Mouse (Mus musculus) neural tube, embryonic 12.5 days (tissue): ENCODE data around the gene Ager. TPM values are rescaled to one million over a fixed set of nuclear protein-coding genes. Genes with fewer than 3 reads are reported as not detected.

Source experiments
- ATAC-seq: fragments of 200-750 bp; cut with Nextera tagmentation; 2 replicates; pipeline ENCODE4 v1.8.0; 2017; ENCODE audit warnings: low read depth, mild to moderate bottlenecking, moderate TSS enrichment, moderate library complexity; ENCODE audit not compliant: low FRiP score
- H3K27ac ChIP-seq: fragments of 300-500 bp; sonication (generic); 2 replicates; pipeline ENCODE4 v1.5.1; 2016
- H3K27me3 ChIP-seq: fragments of 300-500 bp; sonication (generic); replicated peaks from 2 replicates; pipeline ENCODE4 v1.6.1; 2016; ENCODE audit warnings: mild to moderate bottlenecking
- H3K36me3 ChIP-seq: fragments of 300-500 bp; sonication (generic); 2 replicates; pipeline ENCODE4 v1.6.1; 2016; ENCODE audit warnings: mild to moderate bottlenecking
- H3K4me1 ChIP-seq: fragments of 300-500 bp; sonication (generic); 2 replicates; pipeline ENCODE4 v1.6.1; 2016
- H3K4me2 ChIP-seq: fragments of 300-500 bp; sonication (generic); replicated peaks from 2 replicates; pipeline ENCODE4 v1.6.1; 2016; ENCODE audit warnings: mild to moderate bottlenecking
- H3K4me3 ChIP-seq: fragments of 300-500 bp; sonication (generic); 2 replicates; pipeline ENCODE4 v1.5.1; 2016
- H3K9ac ChIP-seq: fragments of 300-500 bp; sonication (generic); 2 replicates; pipeline ENCODE4 v1.6.1; 2016; ENCODE audit warnings: mild to moderate bottlenecking
- H3K9me3 ChIP-seq: fragments of 300-500 bp; sonication (generic); 2 replicates; pipeline ENCODE4 v1.6.1; 2016; ENCODE audit warnings: mild to moderate bottlenecking
- WGBS: fragments of 180-500 bp; shearing (Covaris S2); methylation state at CpG from one replicate; pipeline ENCODE4 v1.1.7; 2016; 5-methylcytosine and 5-hydroxymethylcytosine counted together
- polyA plus RNA-seq: library from polyadenylated mRNA; unstranded; fragments of >200 nt; fragmentation: Nextera tagmentation; extraction: Ambion mirVana; gene quantifications from 2 replicates; pipeline ENCODE4 v1.2.1, GENCODE M21; 2016

The Ager gene
- polyA plus RNA-seq = 1.9 and 2.3 TPM in 2 replicates

- WGBS = 23% methylated on average over 6 of the region's 6 CpGs
- Histone ChIP-seq H3K27ac (no peak within 1 kb of the TSS), H3K4me3 (no peak within 1 kb of the TSS), H3K4me1 (peaks cover 39% of the 10 kb centered on the region), H3K27me3 (no peaks in the 10 kb centered on the region), H3K36me3 (peaks cover 44% of the 10 kb centered on the region), H3K9ac (no peak within 1 kb of the TSS), H3K9me3 (no peaks in the 10 kb centered on the region), H3K4me2 (0 out of 2 replicates have a peak within 1 kb of the TSS, but pooled peaks have one; percentile 1)
- ATAC-seq = no peak
Observed at GRCm38 (mm10) chr17:34597566-34598095, at the start of gene Ager. Ager (plus strand) TSS chr17:34597862.

DNA sequence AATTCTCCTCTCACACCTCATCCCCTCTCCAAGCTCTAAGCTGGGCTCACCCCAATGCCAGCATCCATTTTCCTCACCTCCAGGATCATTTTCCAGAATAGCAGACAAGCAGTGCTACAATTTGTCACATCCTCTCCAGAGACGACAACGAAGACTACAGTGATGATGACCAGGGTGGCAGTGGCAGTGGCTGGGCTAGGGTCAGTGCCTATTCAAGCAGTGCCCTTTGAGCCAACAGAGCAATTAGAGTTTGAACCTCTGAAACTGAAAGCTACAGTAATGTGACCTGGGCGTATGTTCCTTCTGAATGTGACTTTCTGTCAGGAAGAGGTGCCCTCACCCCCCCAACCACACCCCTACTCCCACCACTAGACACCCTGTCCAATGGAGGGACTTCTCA is 48.5 kb upstream of the Ager start:
- H3K4me2 ChIP-seq = no peak overlapping the region
- no peaks in the 10 kb centered on the region for H3K27me3 ChIP-seq
- ATAC-seq = no peak
- no peaks in the 10 kb centered on the region for H3K4me1 ChIP-seq
- no peak overlapping the region for H3K4me3 ChIP-seq
- no peaks in the 10 kb centered on the region for H3K36me3 ChIP-seq
- H3K9ac ChIP-seq = no peak overlapping the region
- H3K27ac ChIP-seq = no peak overlapping the region
- 96% methylated on average over 3 of the region's 3 CpGs for WGBS
- no peaks in the 10 kb centered on the region for H3K9me3 ChIP-seq

- no peak overlapping the region for H3K4me2 ChIP-seq
- 83% methylated on average over 2 of the region's 2 CpGs for WGBS
- no peaks in the 10 kb centered on the region for H3K9me3 ChIP-seq
- no peaks in the 10 kb centered on the region for H3K4me1 ChIP-seq
- H3K27ac ChIP-seq = no peak overlapping the region
- no peaks in the 10 kb centered on the region for H3K27me3 ChIP-seq
- no peak for ATAC-seq
- H3K36me3 ChIP-seq = no peaks in the 10 kb centered on the region
- H3K9ac ChIP-seq = no peak overlapping the region
- H3K4me3 ChIP-seq = no peak overlapping the region
Observed at GRCm38 (mm10) chr17:34549843-34550242, 47.8 kb upstream of the Ager start.

GRCm38 (mm10) chr17:34555483-34555882 is 42.2 kb upstream of the Ager start:
- Histone ChIP-seq H3K27me3 (no peaks in the 10 kb centered on the region), H3K4me2 (no peak overlapping the region), H3K36me3 (no peaks in the 10 kb centered on the region), H3K4me3 (no peak overlapping the region), H3K4me1 (no peaks in the 10 kb centered on the region), H3K27ac (no peak overlapping the region), H3K9ac (no peak overlapping the region), H3K9me3 (no peaks in the 10 kb centered on the region)
- 27% methylated on average over 5 of the region's 5 CpGs for WGBS
- ATAC-seq = no peak

- no peak for ATAC-seq
- Histone ChIP-seq H3K36me3 (no peaks in the 10 kb centered on the region), H3K27ac (no peak overlapping the region), H3K4me2 (no peak overlapping the region), H3K4me1 (no peaks in the 10 kb centered on the region), H3K27me3 (no peaks in the 10 kb centered on the region), H3K4me3 (no peak overlapping the region), H3K9ac (no peak overlapping the region), H3K9me3 (no peaks in the 10 kb centered on the region)
- 89% methylated on average over 8 of the region's 8 CpGs for WGBS
Observed at GRCm38 (mm10) chr17:34556406-34556805, 41.3 kb upstream of the Ager start.

GRCm38 (mm10) chr17:34557411-34557810 is 40.3 kb upstream of the Ager start:
- ATAC-seq = no peak
- no peak overlapping the region for H3K9ac ChIP-seq
- 57% methylated on average over 11 of the region's 11 CpGs for WGBS
- H3K27me3 ChIP-seq = no peaks in the 10 kb centered on the region
- H3K27ac ChIP-seq = no peak overlapping the region
- H3K4me1 ChIP-seq = no peaks in the 10 kb centered on the region
- H3K4me2 ChIP-seq = no peak overlapping the region
- no peaks in the 10 kb centered on the region for H3K9me3 ChIP-seq
- H3K36me3 ChIP-seq = no peaks in the 10 kb centered on the region
- no peak overlapping the region for H3K4me3 ChIP-seq

DNA sequence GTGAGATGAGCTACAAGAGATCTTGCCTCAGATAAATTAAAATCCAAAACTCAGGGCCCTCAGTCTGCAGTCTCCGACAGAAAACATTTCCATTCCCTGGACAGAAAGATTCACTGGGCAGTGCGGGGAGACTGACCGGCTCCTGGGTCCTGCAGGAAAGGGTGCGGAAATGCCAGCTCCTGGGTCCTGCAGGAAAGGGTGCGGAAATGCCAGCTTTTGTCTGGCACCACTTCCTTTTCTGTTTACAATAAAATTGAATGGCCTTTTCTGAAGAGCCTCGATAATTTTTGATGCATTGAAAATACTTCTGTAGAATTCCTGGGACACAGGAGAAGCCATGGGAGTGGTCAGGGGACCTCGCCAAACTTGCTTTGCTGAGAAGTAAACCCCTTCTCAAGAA is 38.5 kb upstream of the Ager start:
- Histone ChIP-seq H3K9me3 (no peaks in the 10 kb centered on the region), H3K4me2 (no peak overlapping the region), H3K9ac (no peak overlapping the region), H3K4me1 (peaks cover 3% of the 10 kb centered on the region; the same call in 1 of the 2 replicates), H3K4me3 (no peak overlapping the region), H3K36me3 (no peaks in the 10 kb centered on the region), H3K27ac (no peak overlapping the region), H3K27me3 (no peaks in the 10 kb centered on the region)
- WGBS = 89% methylated on average over 7 of the region's 7 CpGs
- no peak for ATAC-seq

DNA sequence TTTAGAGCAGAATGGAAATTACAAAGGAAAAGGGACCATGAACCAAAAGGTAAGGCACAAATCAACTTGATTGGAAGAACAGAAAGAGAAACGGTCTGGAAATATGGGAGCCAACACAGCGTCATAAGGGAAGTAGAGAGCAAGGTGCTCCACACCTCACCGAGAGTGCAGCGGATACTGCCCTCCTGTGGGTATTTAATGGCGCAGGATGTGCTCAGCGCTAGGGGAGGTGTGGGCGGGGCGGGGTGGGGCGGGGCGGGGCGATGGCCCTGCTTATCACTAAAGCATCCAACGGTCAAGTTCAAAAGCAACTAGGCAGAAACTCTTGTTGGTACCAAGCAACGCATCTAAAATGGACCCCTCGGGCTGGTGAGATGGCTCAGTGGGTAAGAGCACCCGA is 37.8 kb upstream of the Ager start:
- no peak overlapping the region for H3K4me2 ChIP-seq
- no peaks in the 10 kb centered on the region for H3K27me3 ChIP-seq
- H3K4me3 ChIP-seq = no peak overlapping the region
- H3K9ac ChIP-seq = no peak overlapping the region
- no peak overlapping the region for H3K27ac ChIP-seq
- WGBS = 32% methylated on average over 15 of the region's 15 CpGs
- ATAC-seq = no peak
- H3K4me1 ChIP-seq = peaks cover 7% of the 10 kb centered on the region; the same call in 1 of the 2 replicates
- no peaks in the 10 kb centered on the region for H3K36me3 ChIP-seq
- H3K9me3 ChIP-seq = no peaks in the 10 kb centered on the region

- Histone ChIP-seq H3K9ac (no peak overlapping the region), H3K9me3 (no peaks in the 10 kb centered on the region), H3K27ac (no peak overlapping the region), H3K36me3 (no peaks in the 10 kb centered on the region), H3K4me2 (no peak overlapping the region), H3K27me3 (no peaks in the 10 kb centered on the region), H3K4me1 (peaks cover 7% of the 10 kb centered on the region; the same call in 1 of the 2 replicates), H3K4me3 (no peak overlapping the region)
- ATAC-seq = no peak
- WGBS = 92% methylated on average over 6 of the region's 6 CpGs
Observed at GRCm38 (mm10) chr17:34560438-34560837, 37.2 kb upstream of the Ager start.

DNA sequence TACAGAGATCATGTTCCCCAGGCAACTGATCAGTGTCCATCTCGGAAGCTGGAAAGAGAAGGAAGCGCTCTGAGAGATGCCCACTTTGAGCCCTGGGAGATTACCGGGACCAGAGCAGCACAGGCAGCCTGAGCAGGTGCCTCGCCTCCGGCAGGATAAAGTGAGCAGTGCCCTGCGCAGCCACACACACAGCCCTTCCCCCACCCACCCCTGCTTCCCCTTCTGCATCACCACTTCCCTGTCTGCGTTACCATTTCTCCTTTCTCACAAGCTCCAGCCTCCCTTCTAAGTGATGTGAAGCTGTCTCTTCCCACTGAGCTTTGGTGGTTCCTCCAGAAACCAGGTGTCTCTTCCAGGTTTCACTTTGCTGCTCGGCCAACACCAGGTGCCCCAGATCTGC is 36.5 kb upstream of the Ager start:
- Histone ChIP-seq H3K9ac (no peak overlapping the region), H3K4me1 (peaks cover 7% of the 10 kb centered on the region; the same call in 1 of the 2 replicates), H3K27me3 (no peaks in the 10 kb centered on the region), H3K4me2 (no peak overlapping the region), H3K9me3 (no peaks in the 10 kb centered on the region), H3K4me3 (no peak overlapping the region; the same call in 1 of the 2 replicates), H3K36me3 (no peaks in the 10 kb centered on the region), H3K27ac (no peak overlapping the region)
- 47% methylated on average over 8 of the region's 8 CpGs for WGBS
- ATAC-seq = no peak

DNA sequence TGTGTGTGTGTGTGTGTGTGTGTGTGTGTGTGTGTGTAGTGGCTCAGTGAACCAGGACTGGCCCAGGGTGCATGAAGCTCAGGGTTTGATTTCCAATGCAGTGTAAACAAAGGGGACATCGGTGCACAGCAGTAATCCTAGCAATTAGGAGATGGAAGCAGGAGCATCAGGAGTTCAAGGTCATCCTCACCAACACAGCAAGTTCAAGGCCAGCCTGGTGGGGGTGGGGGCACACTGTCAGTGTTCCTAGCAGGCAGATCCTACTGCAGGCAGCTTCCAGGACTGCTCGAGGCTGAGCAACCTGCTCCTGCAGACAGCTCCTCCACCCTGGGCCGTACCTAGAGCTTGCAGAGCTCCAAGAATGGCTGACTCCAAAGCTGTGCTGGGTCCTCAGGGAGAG is 35.1 kb upstream of the Ager start:
- no peak for ATAC-seq
- no peak overlapping the region for H3K4me3 ChIP-seq
- H3K36me3 ChIP-seq = no peaks in the 10 kb centered on the region
- no peak overlapping the region for H3K4me2 ChIP-seq
- H3K27me3 ChIP-seq = no peaks in the 10 kb centered on the region
- no peaks in the 10 kb centered on the region for H3K9me3 ChIP-seq
- WGBS = 72% methylated on average over 3 of the region's 3 CpGs
- no peak overlapping the region for H3K9ac ChIP-seq
- peaks cover 7% of the 10 kb centered on the region; the same call in 1 of the 2 replicates for H3K4me1 ChIP-seq
- H3K27ac ChIP-seq = no peak overlapping the region

DNA sequence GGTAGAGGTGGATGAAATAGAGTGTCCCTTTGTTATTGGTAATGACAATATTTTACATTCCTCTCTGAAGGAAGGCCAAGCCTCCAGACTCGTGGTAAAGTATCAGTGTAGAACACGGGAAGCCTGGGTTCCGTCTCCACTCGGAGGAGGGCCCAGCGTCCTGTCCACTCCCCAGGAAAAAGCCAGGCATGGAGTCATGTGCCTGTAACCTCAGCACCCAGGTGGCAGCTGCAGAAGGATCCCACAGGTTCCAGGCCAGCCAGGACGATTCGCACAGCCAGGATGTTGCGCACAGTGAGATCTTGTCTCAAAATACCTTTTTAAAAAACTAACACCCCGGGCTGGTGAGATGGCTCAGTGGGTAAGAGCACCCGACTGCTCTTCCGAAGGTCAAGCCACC is 34.3 kb upstream of the Ager start:
- H3K4me2 ChIP-seq = no peak overlapping the region
- WGBS = 78% methylated on average over 11 of the region's 11 CpGs
- no peak for ATAC-seq
- no peak overlapping the region for H3K9ac ChIP-seq
- H3K27ac ChIP-seq = no peak overlapping the region
- H3K9me3 ChIP-seq = no peaks in the 10 kb centered on the region
- no peaks in the 10 kb centered on the region for H3K27me3 ChIP-seq
- H3K4me3 ChIP-seq = no peak overlapping the region
- peaks cover 7% of the 10 kb centered on the region; the same call in 1 of the 2 replicates for H3K4me1 ChIP-seq
- H3K36me3 ChIP-seq = no peaks in the 10 kb centered on the region

DNA sequence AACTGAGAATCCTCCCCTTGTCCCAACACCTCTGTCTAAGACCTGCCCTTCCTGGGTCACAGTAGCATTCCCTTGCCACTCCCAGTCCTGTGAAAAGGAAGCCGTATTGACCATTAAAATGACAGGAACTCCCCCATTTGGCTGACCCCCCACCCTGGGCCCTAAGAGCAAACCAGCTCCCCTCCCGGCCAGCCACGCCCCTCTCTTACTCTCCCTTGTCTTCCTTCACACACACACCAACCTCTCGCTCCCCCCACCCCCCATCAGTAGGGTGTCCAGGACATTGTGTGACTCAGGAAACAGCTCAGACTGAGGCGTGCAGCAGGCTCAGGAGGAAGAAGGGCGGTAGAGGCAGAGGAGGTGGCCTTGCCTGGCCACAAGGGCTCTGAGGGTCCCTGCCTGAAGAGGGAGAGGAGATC is 33.6 kb upstream of the Ager start, which contains the start of gene Notch4:
Gene Notch4, plus strand, starts transcription at position 266 of the 419 bp plus-strand sequence.
- no peaks in the 10 kb centered on the region for H3K36me3 ChIP-seq
- no peak for ATAC-seq
- no peak within 1 kb of the TSS for H3K27ac ChIP-seq
- no peaks in the 10 kb centered on the region for H3K9me3 ChIP-seq
- peaks cover 7% of the 10 kb centered on the region; the same call in 1 of the 2 replicates for H3K4me1 ChIP-seq
- H3K27me3 ChIP-seq = no peaks in the 10 kb centered on the region
- H3K9ac ChIP-seq = no peak within 1 kb of the TSS
- peak within 1 kb of the TSS; percentile 20; the same call in 1 of the 2 replicates for H3K4me2 ChIP-seq
- WGBS = 11% methylated on average over 6 of the region's 6 CpGs
- peak within 1 kb of the TSS; percentile 7; the same call in 1 of the 2 replicates for H3K4me3 ChIP-seq
